Mouse (Mus musculus): ENCODE results near the gene Efnb2. TPM values are rescaled to one million over a fixed set of nuclear protein-coding genes. Genes with fewer than 3 reads are reported as not detected.
A peak's percentile ranks its signal among the peaks of the same experiment; 100 is the strongest.

Efnb2 gene
- total RNA-seq, 2 experiments from 2014 or later, result 47.4 to 47.8 TPM

- DNase-seq, result no peak
These were observed 5.4 kb downstream of the Efnb2 start for GRCm38 (mm10) chr8:8655346-8656340.

GRCm38 (mm10) chr8:8653906-8654489 lies 7.0 kb downstream of the Efnb2 start:
- DNase-seq, result no peak

GRCm38 (mm10) chr8:8653343-8653742 lies 7.7 kb downstream of the Efnb2 start:
- DNase-seq, result no peak

- no peak for DNase-seq
These were observed 8.7 kb downstream of the Efnb2 start for GRCm38 (mm10) chr8:8652388-8652787.

- peak; percentile 63 for DNase-seq
These were observed 11.1 kb downstream of the Efnb2 start for GRCm38 (mm10) chr8:8649944-8650343.

- no peak for DNase-seq
These were observed 11.5 kb downstream of the Efnb2 start for GRCm38 (mm10) chr8:8649536-8649935.

- DNase-seq, result no peak
These were observed 12.4 kb downstream of the Efnb2 start for GRCm38 (mm10) chr8:8648686-8649085.

- no peak for DNase-seq
These were observed 13.2 kb downstream of the Efnb2 start for GRCm38 (mm10) chr8:8647824-8648223.

- DNase-seq, result no peak
These were observed 13.7 kb downstream of the Efnb2 start for GRCm38 (mm10) chr8:8647319-8647718.

GRCm38 (mm10) chr8:8644160-8644915 lies 16.7 kb downstream of the Efnb2 start:
- DNase-seq, result no peak

GRCm38 (mm10) chr8:8640264-8640588 lies 20.8 kb downstream of the Efnb2 start:
- DNase-seq, result no peak

- DNase-seq, result no peak
These were observed 21.3 kb downstream of the Efnb2 start for GRCm38 (mm10) chr8:8639569-8640263.

- no peak for DNase-seq
These were observed 29.6 kb downstream of the Efnb2 start for GRCm38 (mm10) chr8:8631394-8631793.

- no peak for DNase-seq
These were observed 37.0 kb downstream of the Efnb2 start for GRCm38 (mm10) chr8:8624017-8624416.

GRCm38 (mm10) chr8:8623486-8623885 lies 37.6 kb downstream of the Efnb2 start:
- DNase-seq, result peak; percentile 49

GRCm38 (mm10) chr8:8622476-8622875 lies 38.6 kb downstream of the Efnb2 start:
- DNase-seq, result no peak

- DNase-seq, result no peak
These were observed 39.0 kb downstream of the Efnb2 start for GRCm38 (mm10) chr8:8622031-8622430.

GRCm38 (mm10) chr8:8621236-8621917 lies 39.7 kb downstream of the Efnb2 start:
- no peak for DNase-seq

- DNase-seq, result no peak
These were observed 40.5 kb downstream of the Efnb2 start for GRCm38 (mm10) chr8:8620536-8620935.

GRCm38 (mm10) chr8:8619221-8620194 lies 41.5 kb downstream of the Efnb2 start:
- DNase-seq, result no peak

- no peak for DNase-seq
These were observed 47.2 kb downstream of the Efnb2 start for GRCm38 (mm10) chr8:8613844-8614243.

Data from heart, postnatal 4 days (tissue).